Mouse (Mus musculus): ENCODE measurements at regions not wholly inside any gene's neighbourhood (a gene's known extent, or its start where the extent isn't known, plus 50 kb on each side); places are given as distances from the start of the nearest gene placed in this dataset.
A peak's percentile ranks its signal among the peaks of the same experiment; 100 is the strongest.
"Not testable (repeated sequence)": the region's sequence is repeated elsewhere in the genome, so short reads cannot be mapped to it uniquely, and the experiment has no call there.

DNA sequence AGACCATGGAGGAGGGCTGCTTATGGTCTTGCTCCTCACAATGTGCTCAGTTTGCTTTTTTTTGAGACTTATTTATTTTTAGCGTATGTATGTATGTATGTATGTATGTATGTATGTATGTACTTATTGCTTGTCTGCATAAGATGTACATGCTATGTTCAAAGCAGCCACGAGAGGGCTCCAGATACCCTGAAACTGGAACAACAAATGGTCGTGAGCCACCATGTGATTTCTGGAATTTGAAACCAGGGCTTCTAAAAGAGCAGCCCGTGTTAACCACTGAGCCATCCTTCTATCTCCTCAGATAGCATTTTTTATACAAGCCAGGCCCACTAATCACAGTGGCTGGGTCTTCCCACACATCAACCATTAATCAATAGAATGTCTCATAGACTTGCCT lies 611.2 kb downstream of the 5730507C01Rik start:
- intact Hi-C loops (cut with DNase I): no loop called here
- no peak for DNase-seq (ENCODE audit: low spot score in 2 of 2)

DNA sequence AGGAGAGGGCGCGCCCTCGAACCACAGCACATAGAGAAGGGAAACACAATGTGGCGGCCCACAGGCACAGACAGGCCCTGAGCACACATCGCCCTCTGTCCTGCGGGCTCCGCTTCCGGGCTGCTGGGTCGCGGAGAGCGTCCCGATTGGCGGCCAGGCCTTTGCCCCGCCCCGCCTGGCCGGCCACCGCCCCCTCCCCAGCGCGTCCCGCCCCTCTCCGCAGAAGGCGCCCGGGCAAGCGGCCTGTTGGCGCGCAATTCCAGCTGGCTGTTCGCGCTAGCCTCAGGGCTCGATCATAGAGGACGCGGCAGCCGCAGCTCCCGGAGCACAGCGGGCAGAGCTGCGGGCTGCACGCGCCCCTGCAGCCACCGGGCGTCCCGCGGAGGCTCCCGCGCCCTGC lies 661.3 kb downstream of the 5730507C01Rik start:
- intact Hi-C loops (cut with DNase I): no loop called here
- no peak for DNase-seq (ENCODE audit: low spot score in 2 of 2)

DNA sequence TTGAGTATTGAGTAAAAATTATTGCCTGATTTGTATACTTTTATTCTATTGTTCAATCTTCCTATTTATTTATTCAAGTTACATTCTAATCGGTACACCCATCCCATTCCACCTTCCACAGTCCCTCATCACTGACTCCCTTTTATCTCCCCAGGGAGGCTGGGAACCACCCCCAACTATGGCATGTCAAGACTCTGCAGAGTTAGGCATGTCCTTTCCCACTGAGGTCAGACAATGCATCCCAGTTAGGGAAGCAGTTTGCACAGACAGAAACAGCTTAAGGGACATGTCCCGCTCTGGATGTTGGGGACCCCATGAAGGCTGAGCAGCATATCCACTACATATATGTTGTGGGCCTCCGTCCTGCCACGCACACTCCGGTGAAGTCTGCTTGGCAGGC lies 678.1 kb downstream of the 5730507C01Rik start:
- intact Hi-C loops (cut with DNase I): no loop called here
- no peak for DNase-seq (ENCODE audit: low spot score in 2 of 2)

DNA sequence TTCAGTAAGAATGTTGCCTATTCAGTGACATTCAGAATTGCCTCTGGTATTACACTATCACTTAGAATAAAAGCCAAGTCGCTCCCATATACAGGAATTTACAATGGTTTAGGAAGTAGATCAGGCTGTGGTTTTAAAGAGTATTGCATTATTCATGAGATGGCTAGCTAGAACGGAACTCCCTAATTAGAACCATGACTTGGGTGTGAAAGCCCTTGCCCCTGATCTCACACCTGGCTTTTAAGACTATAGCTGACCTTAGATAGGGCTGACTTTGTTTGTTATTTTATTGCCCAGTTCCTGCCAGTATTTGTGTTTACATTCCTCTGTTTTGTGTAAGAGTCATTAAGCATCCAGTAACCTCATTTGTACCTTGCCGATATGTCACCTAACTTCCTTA lies 678.7 kb downstream of the 5730507C01Rik start:
- intact Hi-C loops (cut with DNase I); DNase-seq (ENCODE audit: low spot score in 2 of 2): not testable (repeated sequence)

DNA sequence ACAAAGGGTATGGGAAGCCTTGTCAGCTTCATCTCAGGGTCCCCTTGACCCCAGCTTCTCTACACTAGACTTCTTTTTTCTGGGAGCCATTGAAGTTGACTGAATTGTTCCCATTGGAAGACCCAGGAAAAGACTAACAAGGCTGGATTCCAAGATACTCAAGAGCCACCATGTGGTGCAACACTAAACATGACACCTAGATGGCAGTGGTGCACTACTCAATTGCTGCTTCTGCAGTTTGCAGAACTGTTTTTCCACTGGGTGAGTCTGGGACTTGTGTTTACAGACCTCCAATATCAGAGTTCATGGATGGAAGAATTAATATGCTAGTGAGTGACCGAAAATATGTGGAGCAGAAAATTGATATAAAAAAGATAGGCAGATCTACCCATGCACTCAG lies 709.7 kb downstream of the 5730507C01Rik start:
- intact Hi-C loops (cut with DNase I): not testable (repeated sequence)

DNA sequence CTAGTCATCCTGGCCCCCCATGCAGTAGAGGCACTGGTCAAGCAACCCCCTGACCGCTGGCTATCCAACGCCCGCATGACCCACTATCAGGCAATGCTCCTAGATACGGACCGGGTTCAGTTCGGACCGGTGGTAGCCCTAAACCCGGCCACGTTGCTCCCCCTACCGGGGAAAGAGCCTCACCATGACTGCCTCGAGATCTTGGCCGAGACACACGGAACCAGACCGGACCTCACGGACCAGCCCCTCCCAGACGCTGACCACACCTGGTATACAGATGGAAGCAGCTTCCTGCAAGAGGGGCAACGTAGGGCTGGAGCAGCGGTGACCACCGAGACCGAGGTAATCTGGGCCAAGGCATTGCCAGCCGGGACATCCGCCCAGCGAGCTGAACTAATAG lies 707.6 kb upstream of the Gm21863 start:
- DNase-seq (ENCODE audit: low spot score in 2 of 2); intact Hi-C loops (cut with DNase I): not testable (repeated sequence)

More for the DNA sequence above, 709.7 kb downstream of the 5730507C01Rik start:
- DNase-seq (ENCODE audit: low spot score in 2 of 2): not testable (repeated sequence)

DNA sequence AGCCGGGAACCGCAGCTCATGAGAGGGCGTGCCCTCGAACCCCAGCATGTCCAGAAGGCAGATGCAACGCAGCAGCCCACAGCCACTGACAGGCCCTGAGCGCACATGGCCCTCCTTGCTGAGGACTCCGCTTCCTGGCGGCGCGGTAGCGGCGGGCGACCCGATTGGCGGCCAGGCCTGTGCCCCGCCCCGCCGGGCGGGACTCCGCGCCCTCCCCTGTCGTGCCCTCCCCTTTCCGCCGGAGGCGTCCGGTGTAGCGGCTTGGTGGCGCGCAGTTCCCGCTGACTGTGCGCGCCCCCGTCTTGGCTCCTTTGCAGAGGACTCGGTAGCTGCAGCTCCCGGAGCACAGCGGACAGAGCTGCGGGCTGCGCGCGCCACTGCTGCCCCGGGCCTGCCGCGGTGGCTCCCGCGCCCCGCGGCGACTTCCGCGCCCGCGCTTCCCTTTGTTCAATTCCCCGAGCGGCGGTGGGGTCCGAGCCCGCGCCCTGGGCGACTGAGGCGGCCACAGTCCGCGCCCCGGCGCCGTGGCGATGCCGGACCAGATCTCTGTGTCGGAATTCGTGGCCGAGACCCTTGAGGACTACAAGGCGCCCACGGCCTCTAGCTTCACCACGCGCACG lies 665.9 kb upstream of the Gm21863 start:
- peak; percentile 50 to 80 for DNase-seq (ENCODE audit: low spot score in 2 of 2)
- intact Hi-C loops (cut with DNase I): not testable (repeated sequence)

DNA sequence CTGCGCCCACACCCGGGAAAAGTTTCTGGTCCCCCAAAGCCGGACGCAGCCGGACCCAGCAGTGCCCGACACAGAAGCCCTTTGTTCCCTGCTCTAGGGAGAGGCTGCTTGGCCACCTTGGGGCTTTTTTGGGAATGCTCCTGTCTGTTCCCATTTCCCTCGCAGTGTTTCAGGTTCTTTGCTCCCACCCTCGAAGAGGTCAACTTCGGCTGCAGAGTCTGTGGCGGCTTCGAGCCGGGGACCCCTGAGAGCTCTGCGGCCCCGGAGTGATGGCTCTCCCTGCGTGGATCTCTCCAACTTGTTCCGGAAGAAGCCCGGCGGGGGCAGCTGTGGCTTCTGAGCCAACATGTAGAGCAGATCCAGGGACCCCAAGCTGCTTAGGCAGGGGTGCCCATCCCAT lies 665.3 kb upstream of the Gm21863 start:
- intact Hi-C loops (cut with DNase I): not testable (repeated sequence)
- peak in 1 of 2 experiments; percentile 6 for DNase-seq (ENCODE audit: low spot score in 2 of 2)

DNA sequence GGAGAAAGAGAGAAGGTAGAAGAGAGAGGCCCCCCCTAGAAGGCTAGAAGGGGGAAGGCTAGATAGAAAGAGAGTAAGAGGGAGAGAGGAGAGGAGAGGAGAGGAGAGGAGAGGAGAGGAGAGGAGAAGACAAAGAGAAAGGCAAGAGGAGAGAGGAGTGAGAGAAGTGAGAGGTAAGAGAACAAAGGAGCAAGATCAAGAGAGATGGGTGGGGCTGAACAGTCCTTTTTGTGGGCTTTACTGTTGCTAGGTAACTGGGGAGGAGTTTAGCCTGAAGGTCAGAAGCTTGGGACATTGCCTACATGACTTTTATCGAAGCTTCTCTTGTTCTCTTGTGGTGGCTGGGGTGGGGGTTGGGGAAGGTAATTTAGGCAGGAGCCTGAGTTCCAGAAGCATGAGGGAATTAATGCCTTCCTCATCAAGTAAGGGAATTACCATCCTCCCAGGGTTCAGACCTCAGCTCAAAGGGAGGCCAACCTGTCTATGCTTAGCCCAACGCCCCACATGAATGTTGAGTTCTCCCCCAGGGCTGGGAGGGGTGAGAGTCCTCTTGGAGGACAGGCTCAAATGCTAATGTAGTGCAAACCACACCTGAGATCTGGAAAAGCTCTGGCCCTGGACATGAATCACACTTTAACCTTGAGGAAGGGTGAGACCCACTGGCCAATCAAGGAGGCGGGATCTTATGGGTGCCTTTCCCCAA lies 662.1 kb upstream of the Gm21863 start:
- intact Hi-C loops (cut with DNase I); DNase-seq (ENCODE audit: low spot score in 2 of 2): not testable (repeated sequence)

Measured in left cerebral cortex, postnatal 36 days (tissue).